Mouse (Mus musculus) hindlimb bud, embryonic 11.5 days (tissue): Measurements from ENCODE around the gene Cdyl2.

Experiments
- DNase-seq: peaks from one replicate; pipeline ENCODE4 v3.0.0-alpha.2; 2012; ENCODE audit warnings: low read depth, low spot score; ENCODE audit errors: extremely low spot score

Cdyl2 gene

GRCm38 (mm10) chr8:116732684-116733647 is at the start of gene Cdyl2:
Gene Cdyl2, minus strand, starts transcription at chr8:116732991.
- DNase-seq: peak; percentile 10

DNA sequence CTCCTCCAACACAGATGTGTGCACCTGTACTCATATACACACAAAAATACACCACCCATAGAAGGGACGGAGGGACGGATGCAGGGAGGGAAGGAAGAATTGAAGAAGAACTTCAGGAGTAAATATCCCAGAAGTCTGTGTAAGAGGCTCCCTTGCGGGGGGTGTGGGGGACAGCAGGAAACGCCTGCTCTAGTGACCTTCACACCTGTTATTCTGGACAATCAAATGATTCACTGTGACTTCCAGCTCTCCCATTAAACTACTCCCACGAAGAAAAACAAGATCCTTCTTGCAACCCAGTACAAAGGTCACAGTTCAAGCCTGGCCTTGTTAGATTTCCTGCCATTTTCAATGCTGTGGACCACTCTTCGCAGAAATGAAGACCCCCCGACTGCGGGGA is 47.8 kb upstream of the Cdyl2 start:
- no peak for DNase-seq

- no peak for DNase-seq
Measured at GRCm38 (mm10) chr8:116774220-116774619, 41.4 kb upstream of the Cdyl2 start.

DNA sequence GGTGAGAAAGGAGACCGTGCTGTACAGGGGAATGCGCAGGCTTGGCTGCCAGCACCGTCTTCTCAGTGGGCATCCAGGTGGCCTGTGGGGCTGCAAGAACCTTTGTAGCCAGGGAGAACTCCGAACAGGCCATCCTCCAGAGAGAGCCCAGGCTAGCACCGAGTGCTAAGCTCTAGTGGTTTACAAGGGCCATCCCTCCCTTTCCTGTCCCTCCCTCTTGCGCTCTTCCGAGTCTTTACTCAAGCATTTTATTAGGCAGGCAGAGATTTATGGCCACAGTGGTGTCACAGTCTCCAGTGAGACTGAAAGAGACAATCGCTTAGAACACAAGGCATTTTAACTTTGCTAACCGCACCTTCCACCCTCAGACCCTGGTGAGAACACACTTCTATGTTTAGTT is 39.9 kb upstream of the Cdyl2 start:
- no peak for DNase-seq

DNA sequence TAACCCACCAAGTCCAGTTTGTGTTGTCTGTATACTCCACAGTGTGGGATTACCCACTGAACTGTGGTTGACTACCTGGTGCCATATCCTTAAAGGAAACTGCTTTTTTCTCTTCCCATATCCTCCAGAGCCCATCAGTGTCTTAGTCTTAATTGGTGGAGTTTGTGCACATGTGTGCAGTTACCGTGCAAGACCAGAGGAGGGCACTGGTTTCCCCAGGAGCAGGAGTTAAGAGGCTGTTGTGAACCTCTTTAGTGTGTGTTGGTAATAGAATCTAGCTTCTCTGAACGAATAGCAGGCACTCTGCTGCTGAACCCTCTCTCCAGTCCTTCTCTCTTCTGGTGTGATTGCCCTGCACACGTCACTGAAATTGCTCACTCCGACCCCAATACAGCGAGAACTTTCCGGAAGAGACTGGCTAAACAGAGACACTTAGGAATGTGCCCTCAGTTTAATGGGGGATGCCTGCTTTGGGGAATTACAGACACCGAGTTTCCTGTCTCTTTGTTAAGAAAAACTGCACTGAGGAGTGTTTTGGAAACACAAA is 39.1 kb upstream of the Cdyl2 start:
- DNase-seq: no peak

- DNase-seq: no peak
Measured at GRCm38 (mm10) chr8:116770756-116771155, 38.0 kb upstream of the Cdyl2 start.

GRCm38 (mm10) chr8:116756174-116756573 is 23.4 kb upstream of the Cdyl2 start:
- no peak for DNase-seq

DNA sequence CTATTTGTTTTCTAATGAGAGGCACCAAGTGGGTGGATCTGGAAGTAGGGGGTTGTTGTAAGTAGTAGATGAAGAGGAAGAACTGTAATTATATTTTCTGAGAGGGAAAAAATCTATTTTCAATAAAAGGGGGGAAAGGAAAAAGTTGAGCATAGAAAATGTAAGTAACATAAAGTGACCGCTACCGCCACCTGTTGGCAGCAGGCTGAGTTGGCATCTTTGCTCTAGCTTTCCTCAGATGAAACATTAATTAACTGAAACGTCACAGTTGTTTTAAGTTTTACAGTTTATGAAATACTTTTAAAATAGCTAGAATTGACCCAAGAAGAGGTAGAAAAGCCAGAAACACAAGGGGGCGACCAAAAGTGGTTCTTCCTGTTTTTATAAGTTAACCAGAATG is 22.8 kb upstream of the Cdyl2 start:
- peak; percentile 33 for DNase-seq

- DNase-seq: no peak
Measured at GRCm38 (mm10) chr8:116740726-116741125, 7.9 kb upstream of the Cdyl2 start.

GRCm38 (mm10) chr8:116735306-116735705 is 2.5 kb upstream of the Cdyl2 start:
- DNase-seq: no peak

DNA sequence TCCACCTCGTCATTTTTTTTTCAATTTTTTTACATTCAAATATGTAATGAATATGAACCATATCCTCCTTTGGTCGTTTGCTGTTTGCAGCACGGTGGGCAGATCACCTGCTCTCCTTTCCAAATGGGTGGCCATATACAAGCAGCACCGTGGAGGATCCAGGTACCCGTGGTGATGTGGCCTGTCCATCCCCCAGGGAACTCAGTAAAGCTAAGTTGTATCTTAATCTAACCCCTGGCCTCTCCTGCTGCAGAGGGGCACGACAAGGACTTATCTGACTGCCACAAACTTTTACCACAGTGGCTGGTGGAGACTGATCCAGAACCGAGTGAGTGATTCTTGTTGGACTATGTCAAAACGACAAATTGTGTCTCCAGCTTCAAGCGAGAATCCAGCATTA is 1.4 kb upstream of the Cdyl2 start:
- no peak for DNase-seq

DNA sequence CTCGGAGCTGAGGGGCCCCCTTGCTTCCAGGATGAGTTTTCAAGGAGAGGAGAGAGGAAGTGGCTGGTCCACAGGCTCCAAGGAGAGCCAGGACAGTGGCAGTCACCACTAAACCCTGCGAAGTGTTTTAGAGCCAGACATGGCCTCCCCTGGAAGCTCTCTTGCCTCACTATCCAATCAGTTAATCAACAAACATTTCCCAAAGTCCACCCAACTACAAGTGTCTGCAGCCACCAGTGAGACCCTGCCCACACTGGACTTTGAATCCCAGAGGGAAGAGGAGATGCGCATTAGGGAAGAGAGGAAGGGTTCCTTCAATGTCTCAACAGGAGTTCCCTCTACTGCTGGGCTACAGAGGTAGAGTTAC is 840 bp upstream of the Cdyl2 start:
- no peak for DNase-seq

GRCm38 (mm10) chr8:116731976-116732683 is 661 bp downstream of the Cdyl2 start:
- DNase-seq: no peak

DNA sequence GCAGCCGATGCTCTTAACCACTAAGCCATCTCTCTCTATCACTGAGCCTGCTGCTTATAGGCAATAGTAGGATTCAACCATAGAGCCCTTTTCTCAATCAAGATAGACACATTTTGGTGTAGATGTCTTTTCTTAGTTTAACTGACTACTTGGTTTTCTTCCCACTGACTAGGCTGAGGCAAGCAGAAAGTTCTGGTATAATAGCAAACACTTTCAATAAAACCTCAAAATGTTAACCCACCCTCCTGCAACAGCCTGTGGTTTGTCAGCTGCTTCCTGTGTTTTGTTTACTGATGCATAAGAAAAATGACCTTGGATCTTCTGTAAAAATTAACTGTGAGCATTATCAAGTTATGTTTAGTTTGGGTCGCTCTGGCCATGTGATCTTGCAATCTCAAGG is 11.3 kb downstream of the Cdyl2 start:
- DNase-seq: no peak

- DNase-seq: no peak
Measured at GRCm38 (mm10) chr8:116707496-116707895, 25.3 kb downstream of the Cdyl2 start.

- DNase-seq: no peak
Measured at GRCm38 (mm10) chr8:116702501-116702900, 30.3 kb downstream of the Cdyl2 start.

DNA sequence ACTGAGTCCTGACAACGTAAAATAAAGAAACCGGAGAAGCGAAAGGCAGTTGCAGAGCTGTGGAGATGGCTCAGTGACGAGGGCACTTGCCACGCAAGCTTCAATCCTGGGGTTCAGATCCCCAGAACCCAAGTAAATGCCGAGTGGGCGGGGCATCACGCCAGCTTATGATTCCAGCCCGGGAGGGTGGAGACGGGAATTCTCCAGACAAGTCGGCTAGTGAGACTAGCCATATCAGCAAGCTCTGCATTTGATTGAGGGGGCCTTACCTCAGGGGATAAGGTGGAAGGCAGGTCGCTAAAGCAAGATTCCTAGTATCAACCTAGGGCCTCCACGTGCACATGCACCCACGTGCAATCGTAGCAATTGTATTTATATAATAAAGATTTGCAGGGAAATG is 39.9 kb downstream of the Cdyl2 start:
- DNase-seq: no peak

- DNase-seq: no peak
Measured at GRCm38 (mm10) chr8:116689741-116690140, 43.0 kb downstream of the Cdyl2 start.

DNA sequence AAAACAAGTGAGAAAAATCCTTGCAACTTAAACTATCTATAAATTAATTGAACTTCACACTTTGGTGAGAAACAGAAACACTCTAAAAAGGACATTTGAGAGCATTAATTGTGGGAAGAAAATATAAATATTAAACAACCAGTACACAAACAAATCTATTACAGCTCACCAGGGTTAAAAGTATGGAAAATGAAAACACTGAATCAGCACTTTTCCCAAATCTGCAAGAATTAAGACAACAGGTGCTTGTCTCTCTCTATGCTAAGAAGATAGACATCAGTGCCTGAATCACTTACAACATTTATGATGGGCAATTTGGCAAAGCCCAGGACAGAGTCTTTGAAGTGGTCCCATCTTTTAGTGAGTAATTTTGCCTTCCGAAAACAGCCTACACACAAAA is 56.6 kb downstream of the Cdyl2 start:
- DNase-seq: no peak

GRCm38 (mm10) chr8:116673966-116674805 is 58.6 kb downstream of the Cdyl2 start:
- no peak for DNase-seq

- no peak for DNase-seq
Measured at GRCm38 (mm10) chr8:116673493-116673892, 59.3 kb downstream of the Cdyl2 start.
